Comparison of ENCODE assay signal across 8 mouse cellular contexts in the genomic region with DNA sequence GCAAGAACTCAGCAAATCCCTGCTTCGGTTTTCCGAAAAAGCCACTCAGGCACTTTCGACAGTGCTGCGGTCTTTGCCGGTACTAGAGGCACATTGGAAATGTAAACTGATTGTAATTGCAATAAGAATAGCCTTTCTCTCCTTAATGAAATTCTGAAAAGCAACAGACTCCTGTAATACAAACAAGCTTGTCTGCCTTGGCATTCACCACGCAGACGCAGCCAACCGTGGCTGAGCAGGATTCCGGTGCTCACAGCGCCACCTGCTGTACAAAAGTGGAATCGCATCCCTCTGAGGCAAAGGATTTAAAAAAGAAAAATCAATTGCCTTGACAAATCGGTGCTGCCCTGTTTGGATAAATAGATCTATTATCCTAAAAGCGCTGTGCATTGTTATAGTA.
DNase-seq lines count a peak whose midpoint lies in the region; ATAC-seq and TF ChIP-seq lines count a peak whose summit lies in the region.

No protein-coding gene starts in this region.

- no peaks in the 10 kb centered on the region for H3K27me3 ChIP-seq in G1E (ENCODE audit: insufficient read depth, low read length)
- no peaks in the 10 kb centered on the region; the same call in 1 of the 2 replicates for H3K27me3 ChIP-seq in hindbrain, embryonic 10.5 days (ENCODE audit: insufficient read depth, poor library complexity, severe bottlenecking)
- H3K27me3 ChIP-seq in lung, embryonic 15.5 days, result no peaks in the 10 kb centered on the region

- no peaks in the 10 kb centered on the region for H3K36me3 ChIP-seq in G1E (replicated peaks)
- H3K36me3 ChIP-seq in hindbrain, embryonic 10.5 days, result no peaks in the 10 kb centered on the region
- H3K36me3 ChIP-seq in lung, embryonic 15.5 days, result no peaks in the 10 kb centered on the region

- no peaks in the 10 kb centered on the region for H3K4me1 ChIP-seq in G1E (ENCODE audit: insufficient read depth, low read depth, low read length)
- peaks cover 42% of the 10 kb centered on the region for H3K4me1 ChIP-seq in hindbrain, embryonic 10.5 days (replicated peaks)
- H3K4me1 ChIP-seq in lung, embryonic 15.5 days, result peaks cover 6% of the 10 kb centered on the region; the same call in 1 of the 2 replicates
- H3K4me1 ChIP-seq in olfactory bulb, adult 2 months (ENCODE audit: control insufficient read depth, insufficient read depth, low read length), result peaks cover 5% of the 10 kb centered on the region; the same call in 1 of the 2 replicates

- peak; percentile 96 for TF ChIP-seq CTCF in G1E (IDR thresholded peaks at IDR 0.05; ENCODE audit: low read depth, low read length)
- peak; percentile 86 for TF ChIP-seq CTCF in olfactory bulb, adult 2 months (IDR thresholded peaks at IDR 0.05; ENCODE audit: insufficient read depth, low read depth, low read length)

- DNase-seq in G1E (ENCODE audit: low spot score), result peak; percentile 7
- DNase-seq in cerebellum, adult 8-10 months, result peak; percentile 92
- DNase-seq in frontal cortex, adult 2 months (ENCODE audit: extremely low spot score in 1 of 2, low spot score in 1 of 2), result peak; percentile 84 to 97
- peak; percentile 92 for DNase-seq in hindbrain, embryonic 10.5 days (ENCODE audit: low spot score)
- DNase-seq in layer of hippocampus, adult 9-10 months (ENCODE audit: low spot score), result peak; percentile 90
- DNase-seq in thymus, adult 18-20 months, result peak; percentile 12 to 34

- peak overlapping the region; percentile 74 for H3K27ac ChIP-seq in hindbrain, embryonic 10.5 days
- no peak overlapping the region for H3K27ac ChIP-seq in lung, embryonic 15.5 days
- H3K27ac ChIP-seq in olfactory bulb, adult 2 months (ENCODE audit: insufficient read depth, low read depth, low read length), result peak overlapping the region; percentile 79; the same call in 1 of the 2 replicates

- H3K4me3 ChIP-seq in G1E (ENCODE audit: low read depth, low read length), result no peak overlapping the region
- peak overlapping the region; percentile 42 for H3K4me3 ChIP-seq in hindbrain, embryonic 10.5 days
- H3K4me3 ChIP-seq in lung, embryonic 15.5 days, result peak overlapping the region; percentile 47
- peak overlapping the region; percentile 51 for H3K4me3 ChIP-seq in olfactory bulb, adult 2 months (ENCODE audit: insufficient read depth, low read depth, low read length)

- no peaks in the 10 kb centered on the region for H3K9me3 ChIP-seq in G1E (replicated peaks)
- H3K9me3 ChIP-seq in hindbrain, embryonic 10.5 days, result no peaks in the 10 kb centered on the region
- H3K9me3 ChIP-seq in lung, embryonic 15.5 days, result no peaks in the 10 kb centered on the region

- peak overlapping the region; percentile 76 for H3K4me2 ChIP-seq in lung, embryonic 15.5 days

- peak overlapping the region; percentile 47 for H3K9ac ChIP-seq in lung, embryonic 15.5 days

- 0 out of 2 replicates have a peak, but pooled peaks have one; percentile 34 for ATAC-seq in G1E (ENCODE audit: extremely low read depth, insufficient number of reproducible peaks, low FRiP score, poor library complexity, severe bottlenecking)
- ATAC-seq in lung, embryonic 15.5 days (ENCODE audit: borderline replicate concordance, extremely low read depth, low FRiP score, low TSS enrichment), result peak; percentile 60; the same call in 1 of the 2 replicates

- WGBS in hindbrain, embryonic 10.5 days, result 5% methylated on average over 13 of the region's 13 CpGs
- WGBS in lung, embryonic 15.5 days, result 2% methylated on average over 13 of the region's 13 CpGs
- WGBS in olfactory bulb, adult 2 months, result 1% methylated on average over 13 of the region's 13 CpGs

- no peak for TF ChIP-seq POLR2A in olfactory bulb, adult 2 months (IDR thresholded peaks at IDR 0.05; ENCODE audit: insufficient read depth, low read depth, low read length)

Comparison
In these comparisons a context has a peak if more than half of its experiments do, and no peak if none do; other contexts are left out.
1. DNase-seq: peak in every context shown above with its lines; median percentile 92 in cerebellum, adult 8-10 months; 92 in hindbrain, embryonic 10.5 days; 90 in frontal cortex, adult 2 months; 90 in layer of hippocampus, adult 9-10 months; 23 in thymus, adult 18-20 months; 7 in G1E.